ENCODE assay signal across 22 mouse cellular contexts in genomic region chr12:107170926-107171325, GRCm38 (mm10).
DNase-seq lines count a peak whose midpoint lies in the region; TF ChIP-seq lines count a peak whose summit lies in the region.
"Had no signal": no experiment of that assay in that cellular context is flagged by ENCODE, and none has a peak within 500 bp of the region (broad histone marks: within the 10 kb centered on the region; RNA-seq: fewer than 3 reads in every experiment).

No protein-coding gene starts in this region.

- no peaks in the 10 kb centered on the region for H3K36me3 ChIP-seq in thymus, adult 2 months (ENCODE audit: control insufficient read depth, insufficient read depth, low read length)
- H3K36me3 ChIP-seq: embryonic facial prominence, embryonic 13.5 days; embryonic facial prominence, embryonic 15.5 days; forebrain, embryonic 10.5 days; forebrain, embryonic 12.5 days had no signal

- no peak overlapping the region for H3K27ac ChIP-seq in thymus, adult 2 months (ENCODE audit: control insufficient read depth, insufficient read depth, low read length)
- H3K27ac ChIP-seq: embryonic facial prominence, embryonic 13.5 days; embryonic facial prominence, embryonic 15.5 days; forebrain, embryonic 10.5 days; forebrain, embryonic 12.5 days had no signal

- TF ChIP-seq CTCF in thymus, adult 2 months (IDR thresholded peaks at IDR 0.05; ENCODE audit: borderline replicate concordance, control insufficient read depth, extremely low read depth, insufficient read depth, low read length, poor library complexity) = no peak

- DNase-seq in thymus, adult 2 months = peak; percentile 55
- no peak for DNase-seq in thymus, postnatal 10 days (ENCODE audit: low spot score in 2 of 2)
- DNase-seq in thymus, postnatal 14 days = peak; percentile 67
- peak; percentile 59 for DNase-seq in thymus, postnatal 25 days
- peak; percentile 67 for DNase-seq in thymus, postnatal 4 days
- DNase-seq in natural killer cell, adult 2 months (ENCODE audit: low spot score in 2 of 2) = no peak
- DNase-seq in ovary, postnatal 14 days (ENCODE audit: low spot score) = no peak
- DNase-seq: adrenal gland, adult 2 months; adrenal gland, postnatal 10 days; adrenal gland, postnatal 25 days; cerebellum, adult 11 months; cerebellum, adult 18-20 months; cerebellum, adult 8-10 months; cerebellum, adult 9-11 months; cerebellum, postnatal 14 days; cerebellum, postnatal 36 days; embryo, embryonic 11 days had no signal

- TF ChIP-seq POLR2A in thymus, adult 2 months (IDR thresholded peaks at IDR 0.05; ENCODE audit: control insufficient read depth, extremely low read depth, insufficient read depth, low read length, poor library complexity) = no peak

- no peaks in the 10 kb centered on the region for H3K27me3 ChIP-seq in thymus, adult 2 months (ENCODE audit: control insufficient read depth, insufficient read depth, low read length)
- H3K27me3 ChIP-seq: embryonic facial prominence, embryonic 13.5 days; embryonic facial prominence, embryonic 15.5 days; forebrain, embryonic 12.5 days had no signal

- H3K4me1 ChIP-seq in thymus, adult 2 months (replicated peaks; ENCODE audit: control insufficient read depth, insufficient read depth, low read length) = peaks cover 32% of the 10 kb centered on the region
- H3K4me1 ChIP-seq: embryonic facial prominence, embryonic 13.5 days; embryonic facial prominence, embryonic 15.5 days; forebrain, embryonic 10.5 days; forebrain, embryonic 12.5 days had no signal

- 29% methylated on average over 7 of the region's 7 CpGs for WGBS in thymus, adult 2 months

- H3K4me3 ChIP-seq in thymus, adult 2 months (ENCODE audit: control insufficient read depth, insufficient read depth, low read length) = no peak overlapping the region
- H3K4me3 ChIP-seq: embryonic facial prominence, embryonic 13.5 days; embryonic facial prominence, embryonic 15.5 days; erythroblast, embryonic 14.5 days; forebrain, embryonic 10.5 days; forebrain, embryonic 12.5 days had no signal

Comparison
In these comparisons a context has a peak if more than half of its experiments do, and no peak if none do; other contexts are left out.
1. DNase-seq: peak in thymus, adult 2 months (single experiment), thymus, postnatal 14 days (single experiment), thymus, postnatal 25 days (single experiment) and thymus, postnatal 4 days (single experiment); none in thymus, postnatal 10 days (0 of 2), natural killer cell, adult 2 months (0 of 2) and ovary, postnatal 14 days (single experiment).